Mouse (Mus musculus) heart, embryonic 11.5 days (tissue): ENCODE measurements around the gene Ggt1. TPM values are rescaled to one million over a fixed set of nuclear protein-coding genes. Genes with fewer than 3 reads are reported as not detected.

Source experiments
- ATAC-seq: fragments of 200-750 bp; cut with Nextera tagmentation; replicated peaks from 2 replicates; pipeline ENCODE4 v1.8.0; 2017; ENCODE audit warnings: moderate library complexity; ENCODE audit not compliant: insufficient number of reproducible peaks, low FRiP score, low TSS enrichment
- H3K27ac ChIP-seq: fragments of 300-500 bp; sonication (generic); 2 replicates; pipeline ENCODE4 v1.5.1; 2014; ENCODE audit warnings: mild to moderate bottlenecking, low read depth, low read length
- H3K27me3 ChIP-seq: fragments of 300-500 bp; sonication (generic); 2 replicates; pipeline ENCODE4 v1.6.1; 2014; ENCODE audit warnings: mild to moderate bottlenecking, low read length, mixed read lengths; ENCODE audit not compliant: control insufficient read depth, insufficient read depth
- H3K36me3 ChIP-seq: fragments of 300-500 bp; sonication (generic); 2 replicates; pipeline ENCODE4 v1.6.1; 2014; ENCODE audit warnings: mild to moderate bottlenecking, low read length, moderate library complexity, mixed read lengths; ENCODE audit not compliant: control insufficient read depth, insufficient read depth
- H3K4me1 ChIP-seq: fragments of 300-500 bp; sonication (generic); 2 replicates; pipeline ENCODE4 v1.6.1; 2014; ENCODE audit warnings: low read length; ENCODE audit not compliant: control insufficient read depth, insufficient read depth
- H3K4me2 ChIP-seq: fragments of 300-500 bp; sonication (generic); 2 replicates; pipeline ENCODE4 v1.6.1; 2014; ENCODE audit warnings: mild to moderate bottlenecking, moderate library complexity
- H3K4me3 ChIP-seq: fragments of 300-500 bp; sonication (generic); 2 replicates; pipeline ENCODE4 v1.5.1; 2014; ENCODE audit warnings: low read depth, low read length
- H3K9ac ChIP-seq: fragments of 300-500 bp; sonication (generic); 2 replicates; pipeline ENCODE4 v1.6.1; 2014; ENCODE audit warnings: mild to moderate bottlenecking, low read depth, low read length, moderate library complexity
- H3K9me3 ChIP-seq: fragments of 300-500 bp; sonication (generic); replicated peaks from 2 replicates; pipeline ENCODE4 v1.6.1; 2016; ENCODE audit warnings: low read length; ENCODE audit not compliant: control insufficient read depth
- whole genome bisulfite sequencing: fragments of 180-500 bp; shearing (Covaris S2); extraction: QIAGEN DNeasy Blood & Tissue Kit; methylation state at CpG from one replicate; pipeline ENCODE4 v1.1.7; 2014; ENCODE audit not compliant: insufficient replicate concordance; 5-methylcytosine and 5-hydroxymethylcytosine counted together
- polyA plus RNA-seq: library from polyadenylated mRNA; unstranded; fragments of >200 nt; fragmentation: Nextera tagmentation; extraction: Ambion mirVana; gene quantifications from 2 replicates; pipeline ENCODE4 v1.2.1, GENCODE M21; 2014

The Ggt1 gene
- polyA plus RNA-seq, 1 experiment from 2014 or later = 0.44 TPM

- H3K27me3 ChIP-seq = no peaks in the 10 kb centered on the region
- H3K4me2 ChIP-seq = no peak overlapping the region
- no peak overlapping the region for H3K4me3 ChIP-seq
- 0 out of 2 replicates have a peak, but pooled peaks cover 2% of the 10 kb centered on the region for H3K4me1 ChIP-seq
- WGBS = 74% methylated on average over 8 of the region's 8 CpGs
- no peak overlapping the region for H3K9ac ChIP-seq
- H3K27ac ChIP-seq = no peak overlapping the region
- H3K36me3 ChIP-seq = peaks cover 16% of the 10 kb centered on the region
- ATAC-seq = no peak
- H3K9me3 ChIP-seq = no peaks in the 10 kb centered on the region
Measured at GRCm38 (mm10) chr10:75534934-75535333, 26.5 kb upstream of the Ggt1 start.

- Histone ChIP-seq H3K4me2 (no peak overlapping the region), H3K36me3 (peaks cover 16% of the 10 kb centered on the region), H3K27ac (no peak overlapping the region)
Measured at GRCm38 (mm10) chr10:75535423-75535822, 26.0 kb upstream of the Ggt1 start.

GRCm38 (mm10) chr10:75536123-75536522 is 25.3 kb upstream of the Ggt1 start:
- no peaks in the 10 kb centered on the region for H3K27me3 ChIP-seq
- WGBS = 88% methylated on average over 5 of the region's 5 CpGs
- H3K27ac ChIP-seq = no peak overlapping the region
- no peak for ATAC-seq
- no peaks in the 10 kb centered on the region for H3K9me3 ChIP-seq
- H3K4me3 ChIP-seq = no peak overlapping the region
- peaks cover 16% of the 10 kb centered on the region for H3K36me3 ChIP-seq
- 0 out of 2 replicates have a peak, but pooled peaks cover 2% of the 10 kb centered on the region for H3K4me1 ChIP-seq
- H3K4me2 ChIP-seq = no peak overlapping the region
- H3K9ac ChIP-seq = no peak overlapping the region

More at GRCm38 (mm10) chr10:75535423-75535822, 26.0 kb upstream of the Ggt1 start:
- no peak overlapping the region for H3K4me3 ChIP-seq
- H3K9ac ChIP-seq = no peak overlapping the region
- 0 out of 2 replicates have a peak, but pooled peaks cover 2% of the 10 kb centered on the region for H3K4me1 ChIP-seq
- 82% methylated on average over 2 of the region's 2 CpGs for WGBS
- ATAC-seq = no peak
- H3K27me3 ChIP-seq = no peaks in the 10 kb centered on the region
- H3K9me3 ChIP-seq = no peaks in the 10 kb centered on the region

GRCm38 (mm10) chr10:75547901-75548300 is 13.5 kb upstream of the Ggt1 start:
- Histone ChIP-seq H3K36me3 (no peaks in the 10 kb centered on the region), H3K27ac (no peak overlapping the region), H3K4me3 (no peak overlapping the region), H3K4me1 (no peaks in the 10 kb centered on the region), H3K4me2 (no peak overlapping the region), H3K27me3 (no peaks in the 10 kb centered on the region), H3K9me3 (no peaks in the 10 kb centered on the region; the same call in 1 of the 2 replicates), H3K9ac (no peak overlapping the region)
- 49% methylated on average over 7 of the region's 7 CpGs for WGBS
- ATAC-seq = no peak

GRCm38 (mm10) chr10:75548486-75548885 is 12.9 kb upstream of the Ggt1 start:
- ATAC-seq = no peak
- H3K9ac ChIP-seq = no peak overlapping the region
- H3K4me1 ChIP-seq = no peaks in the 10 kb centered on the region
- H3K27me3 ChIP-seq = no peaks in the 10 kb centered on the region
- no peaks in the 10 kb centered on the region for H3K36me3 ChIP-seq
- H3K27ac ChIP-seq = no peak overlapping the region
- H3K9me3 ChIP-seq = no peaks in the 10 kb centered on the region; the same call in 1 of the 2 replicates
- no peak overlapping the region for H3K4me2 ChIP-seq
- 69% methylated on average over 14 of the region's 14 CpGs for WGBS
- no peak overlapping the region for H3K4me3 ChIP-seq

- ATAC-seq = no peak
- 70% methylated on average over 7 of the region's 7 CpGs for WGBS
Measured at GRCm38 (mm10) chr10:75549886-75550285, 11.5 kb upstream of the Ggt1 start.

GRCm38 (mm10) chr10:75551175-75551574 is 10.2 kb upstream of the Ggt1 start:
- Histone ChIP-seq H3K9ac (no peak overlapping the region), H3K4me3 (no peak overlapping the region), H3K4me1 (peaks cover 5% of the 10 kb centered on the region; the same call in 1 of the 2 replicates), H3K36me3 (no peaks in the 10 kb centered on the region), H3K4me2 (no peak overlapping the region), H3K27ac (no peak overlapping the region), H3K27me3 (no peaks in the 10 kb centered on the region), H3K9me3 (no peaks in the 10 kb centered on the region)
- ATAC-seq = no peak
- WGBS = 42% methylated on average over 12 of the region's 12 CpGs

More at GRCm38 (mm10) chr10:75549886-75550285, 11.5 kb upstream of the Ggt1 start:
- Histone ChIP-seq H3K27ac (no peak overlapping the region), H3K36me3 (no peaks in the 10 kb centered on the region), H3K9me3 (no peaks in the 10 kb centered on the region; the same call in 1 of the 2 replicates), H3K9ac (no peak overlapping the region), H3K27me3 (no peaks in the 10 kb centered on the region), H3K4me3 (no peak overlapping the region), H3K4me1 (no peaks in the 10 kb centered on the region), H3K4me2 (no peak overlapping the region)

- ATAC-seq = no peak
- Histone ChIP-seq H3K4me2 (no peak overlapping the region), H3K9ac (no peak overlapping the region), H3K9me3 (no peaks in the 10 kb centered on the region), H3K27ac (no peak overlapping the region), H3K27me3 (no peaks in the 10 kb centered on the region), H3K4me1 (peaks cover 5% of the 10 kb centered on the region; the same call in 1 of the 2 replicates), H3K4me3 (no peak overlapping the region), H3K36me3 (no peaks in the 10 kb centered on the region)
- 43% methylated on average over 2 of the region's 2 CpGs for WGBS
Measured at GRCm38 (mm10) chr10:75552106-75552505, 9.3 kb upstream of the Ggt1 start.
